Mouse (Mus musculus) C2C12 (cell line): ENCODE measurements around the gene Pdcl2. TPM values are rescaled to one million over a fixed set of nuclear protein-coding genes. Genes with fewer than 3 reads are reported as not detected.
A peak's percentile ranks its signal among the peaks of the same experiment; 100 is the strongest.

Experiments used
- H3K27me3 ChIP-seq: one replicate; pipeline ENCODE4 v1.6.1; 2011; ENCODE audit not compliant: control insufficient read depth, insufficient read depth, insufficient read length
- H3K36me3 ChIP-seq: one replicate; pipeline ENCODE4 v1.6.1; 2011; ENCODE audit not compliant: control insufficient read depth, insufficient read depth
- H3K4me3 ChIP-seq: one replicate; pipeline ENCODE4 v1.5.1; 2011; ENCODE audit warnings: mild to moderate bottlenecking, control low read depth; ENCODE audit not compliant: poor library complexity, insufficient read depth, severe bottlenecking
- H3K79me2 ChIP-seq: one replicate; pipeline ENCODE4 v1.6.1; 2011; ENCODE audit not compliant: control insufficient read depth, insufficient read depth
- H3K79me3 ChIP-seq: one replicate; pipeline ENCODE4 v1.6.1; 2011; ENCODE audit warnings: low read depth, control low read depth
- H3ac ChIP-seq: one replicate; pipeline ENCODE3; 2011; ENCODE audit warnings: low read depth; ENCODE audit not compliant: control insufficient read depth, insufficient read length
- CEBPB ChIP-seq: IDR thresholded peaks from one replicate; pipeline ENCODE4 v1.6.1; 2011; ENCODE audit warnings: low read depth, mild to moderate bottlenecking, control low read depth, moderate library complexity
- CTCF ChIP-seq: IDR thresholded peaks from one replicate; pipeline ENCODE4 v1.5.1; 2011; ENCODE audit not compliant: control insufficient read depth, insufficient read depth, insufficient read length
- FOSL1 ChIP-seq: IDR thresholded peaks from one replicate; pipeline ENCODE4 v1.8.0; 2011; ENCODE audit warnings: mild to moderate bottlenecking, low read length; ENCODE audit not compliant: poor library complexity, insufficient read depth, severe bottlenecking
- MAX ChIP-seq: IDR thresholded peaks from one replicate; pipeline ENCODE4 v1.6.1; 2011; ENCODE audit warnings: mild to moderate bottlenecking, control low read depth
- MYOD1 ChIP-seq: IDR thresholded peaks from one replicate; pipeline ENCODE4 v1.6.1; 2011; ENCODE audit warnings: low read depth; ENCODE audit not compliant: control insufficient read depth, insufficient read length
- MYOG ChIP-seq: IDR thresholded peaks from one replicate; pipeline ENCODE4 v1.6.1; 2011; ENCODE audit not compliant: control insufficient read depth, insufficient read length; ENCODE audit errors: extremely low read depth
- USF1 ChIP-seq: IDR thresholded peaks from one replicate; pipeline ENCODE4 v1.6.1; 2011; ENCODE audit warnings: low read depth, mild to moderate bottlenecking, control low read depth, moderate library complexity
- polyA plus RNA-seq: library from polyadenylated mRNA; unstranded; fragments of >200 nt; fragmentation: generic; extraction: Trizol; gene quantifications from one replicate; pipeline ENCODE4 v1.2.1, GENCODE M21; 2012; ENCODE audit warnings: missing spikeins

The Pdcl2 gene
- polyA plus RNA-seq, 1 experiment, result not detected

DNA sequence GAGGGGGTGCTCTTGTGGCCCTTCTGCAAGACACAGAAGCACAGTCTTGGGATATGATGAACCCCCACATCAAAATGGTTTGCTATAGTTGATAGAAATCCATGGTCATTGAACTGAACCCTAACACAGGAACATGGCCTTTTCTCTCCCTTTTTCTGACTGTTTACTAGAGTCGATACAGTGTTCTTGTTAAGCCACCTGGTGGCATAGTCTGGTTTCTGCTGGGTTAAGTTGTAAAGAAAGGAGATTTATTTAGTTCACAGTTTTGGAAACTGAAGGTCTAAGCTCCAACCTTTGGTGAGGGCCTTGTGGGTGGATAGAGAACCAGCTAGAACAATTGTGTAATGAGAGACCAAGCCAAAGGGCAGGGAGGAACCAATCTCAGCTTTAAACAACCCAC lies 29.1 kb upstream of the Pdcl2 start:
- Histone ChIP-seq H3K27me3 (no peaks in the 10 kb centered on the region), H3K79me2 (no peaks in the 10 kb centered on the region)

DNA sequence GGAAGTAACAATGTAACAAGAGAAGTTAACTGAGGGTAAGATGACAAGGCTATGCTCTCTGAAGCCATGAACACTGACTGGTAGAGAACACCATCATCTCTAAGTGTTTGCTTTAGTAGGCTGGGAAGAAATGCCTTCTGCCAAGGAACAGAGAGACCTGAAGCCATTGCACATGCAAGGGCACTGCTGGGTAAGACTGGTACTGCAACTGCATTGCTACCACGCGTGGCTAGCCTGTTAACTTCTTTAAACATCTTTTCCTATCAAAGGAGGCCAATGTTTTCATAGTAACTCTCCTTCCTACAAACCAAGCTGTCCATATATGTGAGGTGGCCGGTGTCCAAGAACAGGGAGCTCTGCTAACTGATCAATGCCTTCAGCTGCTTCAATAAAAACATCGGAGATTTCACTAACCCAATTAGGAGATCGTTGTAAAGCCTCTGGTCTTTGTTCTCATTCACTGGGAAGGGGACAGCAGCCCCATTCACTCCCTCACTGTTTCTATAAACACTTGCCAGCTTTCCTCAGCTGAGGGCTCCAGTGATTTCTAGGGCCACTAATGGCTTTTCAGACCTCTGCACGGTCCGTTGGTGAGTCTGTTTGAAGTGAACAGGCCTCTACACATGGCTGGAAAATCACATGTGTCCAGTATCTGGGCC lies 21.1 kb upstream of the Pdcl2 start:
- H3K79me3 ChIP-seq, result no peaks in the 10 kb centered on the region
- H3ac ChIP-seq, result no peak overlapping the region
- TF ChIP-seq MYOD1 (no peak), CEBPB (no peak), MAX (no peak), USF1 (no peak), CTCF (no peak), MYOG (no peak), FOSL1 (no peak)
- no peaks in the 10 kb centered on the region for H3K36me3 ChIP-seq
- no peaks in the 10 kb centered on the region for H3K27me3 ChIP-seq
- no peak overlapping the region for H3K4me3 ChIP-seq
- no peaks in the 10 kb centered on the region for H3K79me2 ChIP-seq

More for the DNA sequence above, 29.1 kb upstream of the Pdcl2 start:
- no peaks in the 10 kb centered on the region for H3K79me3 ChIP-seq
- no peak overlapping the region for H3ac ChIP-seq
- TF ChIP-seq MYOD1 (no peak), MYOG (no peak), CTCF (no peak)
- H3K4me3 ChIP-seq, result no peak overlapping the region
- H3K36me3 ChIP-seq, result no peaks in the 10 kb centered on the region

DNA sequence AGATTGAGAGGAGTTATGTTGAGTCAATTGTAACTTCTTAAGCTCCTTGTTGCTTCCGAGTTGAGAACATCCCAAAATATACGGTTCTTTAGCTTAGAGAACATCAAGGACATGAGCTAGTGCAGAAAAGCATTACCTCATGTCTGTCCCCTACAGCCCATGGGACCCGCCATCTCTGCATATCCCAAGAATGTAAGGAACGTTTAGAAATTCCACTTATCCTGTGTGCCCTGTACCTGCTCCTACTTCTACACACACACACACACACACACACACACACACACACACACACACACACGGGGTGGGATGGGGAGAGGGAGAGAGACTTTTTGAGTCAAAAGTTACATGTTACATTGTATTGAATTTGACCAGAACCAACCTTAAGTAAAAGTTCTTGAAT lies 20.6 kb upstream of the Pdcl2 start:
- Histone ChIP-seq H3K79me3 (no peaks in the 10 kb centered on the region), H3ac (no peak overlapping the region), H3K79me2 (no peaks in the 10 kb centered on the region), H3K27me3 (no peaks in the 10 kb centered on the region), H3K36me3 (no peaks in the 10 kb centered on the region), H3K4me3 (no peak overlapping the region)
- TF ChIP-seq MAX, result no peak
- no peak for TF ChIP-seq CEBPB
- TF ChIP-seq MYOD1, result no peak
- no peak for TF ChIP-seq MYOG

DNA sequence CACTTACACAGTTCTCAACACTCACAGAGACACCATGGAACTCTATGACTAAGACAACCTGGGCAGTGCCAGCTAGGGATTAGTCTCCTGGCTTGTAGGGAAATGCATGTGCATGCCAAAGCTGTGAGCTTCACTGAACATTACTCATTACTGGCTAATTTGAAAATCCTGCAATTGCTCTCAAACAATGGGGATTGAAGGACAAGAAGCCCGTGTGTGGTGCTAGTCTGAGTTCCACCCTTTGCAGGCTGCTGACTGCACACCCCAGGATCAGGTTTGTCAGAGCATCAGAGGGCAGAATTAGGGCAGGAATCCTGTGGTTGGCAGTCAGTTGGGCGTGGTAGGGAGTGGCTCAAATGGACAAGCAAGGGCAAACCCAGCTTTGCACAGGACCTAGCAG lies 15.2 kb upstream of the Pdcl2 start:
- Histone ChIP-seq H3K4me3 (no peak overlapping the region), H3K79me2 (no peaks in the 10 kb centered on the region), H3K36me3 (no peaks in the 10 kb centered on the region), H3K79me3 (no peaks in the 10 kb centered on the region), H3K27me3 (no peaks in the 10 kb centered on the region), H3ac (no peak overlapping the region)
- TF ChIP-seq MYOD1 (peak; percentile 6), MAX (peak; percentile 26), USF1 (no peak), FOSL1 (peak; percentile 35)

DNA sequence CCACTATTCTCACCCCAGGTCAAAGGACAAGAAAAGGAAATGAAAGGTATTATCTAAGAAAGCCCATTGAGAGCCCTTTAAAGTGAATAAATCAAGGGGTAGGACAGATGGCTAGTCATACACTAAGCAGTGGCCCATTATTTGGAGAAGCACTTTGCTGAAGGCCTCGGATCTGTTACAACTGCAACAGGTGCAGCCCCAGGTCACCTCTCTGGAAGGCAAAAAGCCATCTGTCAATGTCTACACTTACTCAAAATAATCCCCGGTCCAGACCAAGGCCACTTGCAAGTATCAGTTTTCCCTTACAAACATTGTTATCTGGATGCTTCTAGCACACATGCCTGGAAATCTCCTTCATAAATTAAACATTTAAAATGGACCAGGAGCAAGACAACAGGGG lies 10.0 kb upstream of the Pdcl2 start:
- Histone ChIP-seq H3K36me3 (no peaks in the 10 kb centered on the region), H3K4me3 (no peak overlapping the region), H3K79me2 (no peaks in the 10 kb centered on the region), H3K79me3 (no peaks in the 10 kb centered on the region), H3ac (no peak overlapping the region), H3K27me3 (no peaks in the 10 kb centered on the region)
- no peak for TF ChIP-seq MAX
- no peak for TF ChIP-seq FOSL1
- no peak for TF ChIP-seq MYOG
- no peak for TF ChIP-seq MYOD1
- TF ChIP-seq CEBPB, result no peak

DNA sequence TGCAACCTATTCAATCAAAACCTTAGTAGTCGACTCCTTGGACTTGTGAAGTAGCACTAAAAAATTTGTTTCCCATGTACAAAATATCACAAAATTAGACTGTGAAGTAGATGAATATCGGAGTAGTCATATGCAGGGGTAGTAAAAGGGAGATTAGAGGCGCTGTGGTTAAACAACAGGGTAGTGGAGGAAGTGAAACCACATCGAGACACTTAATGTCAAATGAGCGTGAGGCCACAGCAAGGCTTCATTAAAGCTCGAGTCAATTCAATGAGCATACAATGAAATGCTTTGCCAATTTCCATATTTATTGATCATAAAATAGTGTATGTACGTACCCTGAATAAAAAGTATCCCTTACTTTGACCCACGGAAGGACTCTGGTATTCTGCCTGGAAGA lies 6.1 kb upstream of the Pdcl2 start:
- Histone ChIP-seq H3K4me3 (no peak overlapping the region), H3K79me3 (no peaks in the 10 kb centered on the region), H3K36me3 (no peaks in the 10 kb centered on the region), H3K79me2 (no peaks in the 10 kb centered on the region), H3K27me3 (no peaks in the 10 kb centered on the region), H3ac (no peak overlapping the region)
- TF ChIP-seq FOSL1, result no peak
- no peak for TF ChIP-seq CTCF
- TF ChIP-seq CEBPB, result no peak
- no peak for TF ChIP-seq MYOG
- TF ChIP-seq MYOD1, result no peak
- TF ChIP-seq MAX, result no peak
- no peak for TF ChIP-seq USF1
